Mouse (Mus musculus): Measurements from ENCODE around the gene Mapk14.

DNA sequence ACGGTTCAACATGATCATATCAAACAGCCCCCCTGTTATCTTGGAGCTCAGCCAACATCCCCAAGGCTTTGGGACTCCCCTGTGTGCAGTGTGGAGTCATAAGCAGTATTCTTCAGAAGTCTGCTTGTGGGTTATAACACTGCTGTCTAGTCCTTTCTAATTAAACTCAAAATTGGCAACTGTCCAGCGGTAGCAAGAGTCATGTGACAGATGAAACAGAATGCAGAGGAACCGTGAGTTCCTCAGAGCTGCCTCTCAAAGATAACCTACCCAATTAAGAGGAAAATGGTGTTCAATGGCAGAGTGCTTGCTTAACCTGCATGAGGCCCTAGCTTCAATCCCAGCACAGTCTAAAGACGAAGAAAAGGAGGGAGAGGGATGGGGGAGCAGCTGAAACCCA is 33.2 kb upstream of the Mapk14 start:
- TF ChIP-seq POLR2A (IDR thresholded peaks at IDR 0.05; ENCODE audit: low read depth, low read length), result no peak
- TF ChIP-seq CTCF (conservative IDR thresholded peaks at IDR 0.05; ENCODE audit: insufficient read depth, insufficient read length, low read depth, low read length), result no peak

Measured in kidney, adult 2 months (tissue).